Mouse (Mus musculus) adrenal gland, adult 8-10 months (tissue): ENCODE measurements around the gene Smok2b. TPM values are rescaled to one million over a fixed set of nuclear protein-coding genes. Genes with fewer than 3 reads are reported as not detected.
"Not testable (repeated sequence)": the region's sequence is repeated elsewhere in the genome, so short reads cannot be mapped to it uniquely, and the experiment has no call there.

Experiments used
- DNase-seq: peaks from one replicate; pipeline ENCODE4 v3.0.0; 2022
- total RNA-seq, 4 experiments: library from RNA; stranded (reverse); gene quantifications; 2 replicates each; pipeline ENCODE4 v1.2.4; 2022

Smok2b gene
- total RNA-seq, 4 experiments from 2014 or later: not detected

DNA sequence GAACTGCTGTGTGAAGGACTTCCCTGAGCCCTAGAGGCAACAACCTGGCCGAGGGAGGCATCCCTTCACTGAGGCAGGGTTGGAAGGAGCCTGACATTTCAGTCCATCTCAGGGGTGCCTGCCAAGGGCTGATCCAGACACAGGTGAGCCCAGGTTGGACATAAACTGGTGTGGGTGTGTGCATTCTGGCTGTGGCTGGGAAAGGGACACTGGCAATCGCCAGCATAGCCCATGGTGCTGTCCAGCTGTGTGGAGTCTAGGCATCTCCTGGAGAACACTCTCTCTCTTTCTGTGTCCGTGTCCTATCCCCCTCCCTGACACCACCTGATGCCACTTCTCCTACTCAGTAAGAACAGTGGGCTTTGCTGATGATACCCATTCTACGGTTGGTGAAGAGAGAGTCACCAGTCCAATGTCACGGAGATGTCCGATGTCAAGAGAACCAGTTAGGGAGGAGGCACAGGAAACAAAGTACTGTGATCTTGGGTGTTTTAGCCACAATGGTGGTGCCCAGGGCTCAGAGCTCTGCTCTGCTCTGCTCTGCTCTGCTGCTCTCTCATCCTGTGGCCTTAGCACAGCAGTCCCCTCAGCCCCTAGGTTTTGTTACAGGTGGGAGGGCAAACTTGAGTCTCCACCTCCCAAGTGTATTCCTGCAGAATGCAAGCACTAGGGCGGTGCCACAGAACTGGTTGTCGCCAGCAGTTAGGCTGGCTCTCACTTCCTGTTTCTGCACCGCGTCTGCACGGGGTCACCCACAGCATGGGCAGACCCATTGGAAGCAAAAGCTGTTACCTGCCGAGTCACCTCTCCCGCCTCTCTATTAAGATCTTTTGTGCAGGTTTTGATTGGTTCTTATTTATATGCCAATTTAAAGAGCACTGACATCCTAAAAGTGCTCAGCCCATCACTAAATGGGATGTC is 11.0 kb downstream of the Smok2b start:
- DNase-seq: not testable (repeated sequence)

DNA sequence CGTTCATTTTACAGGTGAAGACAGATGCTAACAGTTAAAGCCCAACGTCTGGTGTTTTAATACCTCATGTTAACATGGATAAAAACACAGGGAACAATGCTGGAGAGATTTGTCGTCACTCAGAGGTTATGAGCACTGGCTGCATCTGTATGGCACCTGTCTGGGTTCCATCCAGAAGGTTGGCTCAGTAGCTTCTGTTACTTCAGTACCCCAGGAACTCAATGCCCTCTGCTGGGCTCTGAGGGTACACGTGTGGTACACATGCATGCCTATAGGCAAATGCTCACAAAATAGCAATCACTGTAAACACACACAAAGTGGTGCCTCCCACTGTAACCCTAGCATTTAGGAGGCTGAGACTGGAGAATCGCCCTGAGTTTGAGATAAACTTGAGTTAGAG is 24.7 kb downstream of the Smok2b start:
- not testable (repeated sequence) for DNase-seq

Other genes with a start within 250 kb of the Smok2b start
- 10 to 100 TPM; 56.8 to 69.3 (median 63.1) TPM for gene Wtap, start 236.1 kb upstream of the Smok2b start, total RNA-seq
- 100 to 1,000 TPM; 251 to 373 (median 320) TPM for gene Sod2, start 223.4 kb upstream of the Smok2b start, total RNA-seq
- under 1 TPM in 3 of 4 experiments, not detected in 1; 0.51 to 0.92 (median 0.63) TPM for gene Gpr31b, start 178.0 kb upstream of the Smok2b start, total RNA-seq
- gene Tcp10b, start 169.2 kb upstream of the Smok2b start, total RNA-seq: 1 to 10 TPM in 2 of 4 experiments, under 1 TPM in 2; 0.61 to 2.7 (median 1.1) TPM
- under 1 TPM in 3 of 4 experiments, not detected in 1; 0.27 to 0.49 (median 0.44) TPM for gene Unc93a, start 98.4 kb upstream of the Smok2b start, total RNA-seq
- gene Smok2a, start 9.1 kb upstream of the Smok2b start, total RNA-seq: not detected
- under 1 TPM in 1 of 4 experiments, not detected in 3; 0.25 TPM for gene Tcp10c, start 124.3 kb downstream of the Smok2b start, total RNA-seq